Mouse (Mus musculus): ENCODE results near the gene Kif21b. TPM values are rescaled to one million over a fixed set of nuclear protein-coding genes. Genes with fewer than 3 reads are reported as not detected.

Kif21b gene
- polyA plus RNA-seq (2015; fragmentation: Nextera tagmentation; extraction: Ambion mirVana): 0.26 and 0.48 TPM in 2 replicates

GRCm38 (mm10) chr1:136130951-136131558 is at the start of gene Kif21b:
TSS of gene Kif21b (plus strand) at chr1:136131389.

GRCm38 (mm10) chr1:136212803-136213202 is 81.6 kb downstream of the Kif21b start, which contains the start of gene Mroh3:
TSS of gene Mroh3 (minus strand) at chr1:136212828.

Other genes with a start within 250 kb of the Kif21b start
- 0.09 and 3.9 TPM in 2 replicates for gene Pkp1, start 212.2 kb upstream of the Kif21b start, polyA plus RNA-seq (2015; fragmentation: Nextera tagmentation; extraction: Ambion mirVana)
- 0.13 and 0.28 TPM in 2 replicates for gene Igfn1, start 125.0 kb upstream of the Kif21b start, polyA plus RNA-seq (2015; fragmentation: Nextera tagmentation; extraction: Ambion mirVana)
- 70.8 and 75.0 TPM in 2 replicates for gene Tmem9, start 123.2 kb upstream of the Kif21b start, polyA plus RNA-seq (2015; fragmentation: Nextera tagmentation; extraction: Ambion mirVana)
- gene Ascl5, start 80.6 kb upstream of the Kif21b start, polyA plus RNA-seq (2015; fragmentation: Nextera tagmentation; extraction: Ambion mirVana): not detected in 2 replicates
- gene Cacna1s, start 78.6 kb upstream of the Kif21b start, polyA plus RNA-seq (2015; fragmentation: Nextera tagmentation; extraction: Ambion mirVana): 68.4 and 95.7 TPM in 2 replicates
- gene Mroh3, start 81.4 kb downstream of the Kif21b start, polyA plus RNA-seq (2015; fragmentation: Nextera tagmentation; extraction: Ambion mirVana): not detected in 2 replicates
- 0.10 and 0.52 TPM in 2 replicates for gene Inava, start 102.9 kb downstream of the Kif21b start, polyA plus RNA-seq (2015; fragmentation: Nextera tagmentation; extraction: Ambion mirVana)
- not detected in 2 replicates for gene Gpr25, start 129.5 kb downstream of the Kif21b start, polyA plus RNA-seq (2015; fragmentation: Nextera tagmentation; extraction: Ambion mirVana)
- 4.0 and 4.1 TPM in 2 replicates for gene Camsap2, start 214.7 kb downstream of the Kif21b start, polyA plus RNA-seq (2015; fragmentation: Nextera tagmentation; extraction: Ambion mirVana)